Mouse (Mus musculus) erythroblast, embryonic 14.5 days (primary cell): ENCODE results near the gene Trpm3.

ENCODE experiments used
- GATA1 ChIP-seq: IDR thresholded peaks from 2 replicates; pipeline ENCODE4 v1.6.1; 2012; ENCODE audit warnings: low read length, inconsistent platforms, mixed read lengths
- TAL1 ChIP-seq: IDR thresholded peaks from 3 replicates; pipeline ENCODE4 v1.6.1; 2012; ENCODE audit warnings: low read length, inconsistent platforms, mixed read lengths

DNA sequence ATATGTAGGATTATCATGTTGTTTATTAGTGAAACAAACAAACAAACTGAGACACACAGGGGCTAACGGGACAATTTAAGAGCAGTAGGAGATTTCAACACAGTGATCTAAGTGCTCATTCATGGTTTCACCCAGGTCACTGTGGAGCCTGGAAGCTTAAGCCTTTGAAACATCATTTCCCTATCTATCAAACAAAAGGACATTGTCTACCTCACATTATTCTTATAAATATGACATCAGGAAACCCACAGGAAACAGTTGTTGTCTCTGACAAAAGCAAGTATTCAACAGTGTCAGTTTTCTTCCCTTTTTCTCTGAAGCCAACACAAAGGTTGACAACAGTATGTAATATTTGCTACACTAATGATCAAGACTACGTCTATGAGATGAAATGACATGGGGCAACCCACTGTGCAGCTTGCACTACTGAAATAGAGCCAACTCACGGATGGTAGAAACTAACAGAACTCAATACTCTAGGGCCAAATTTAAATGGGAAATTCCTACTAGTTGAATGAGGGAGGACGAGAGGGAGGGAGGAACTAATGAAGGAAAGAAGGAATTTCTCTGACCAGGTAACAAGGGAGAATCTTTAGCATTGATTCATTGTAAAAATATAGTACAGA is 443.4 kb downstream of the Trpm3 start:
- TF ChIP-seq GATA1 (no peak), TAL1 (no peak)
